In the genomic region with DNA sequence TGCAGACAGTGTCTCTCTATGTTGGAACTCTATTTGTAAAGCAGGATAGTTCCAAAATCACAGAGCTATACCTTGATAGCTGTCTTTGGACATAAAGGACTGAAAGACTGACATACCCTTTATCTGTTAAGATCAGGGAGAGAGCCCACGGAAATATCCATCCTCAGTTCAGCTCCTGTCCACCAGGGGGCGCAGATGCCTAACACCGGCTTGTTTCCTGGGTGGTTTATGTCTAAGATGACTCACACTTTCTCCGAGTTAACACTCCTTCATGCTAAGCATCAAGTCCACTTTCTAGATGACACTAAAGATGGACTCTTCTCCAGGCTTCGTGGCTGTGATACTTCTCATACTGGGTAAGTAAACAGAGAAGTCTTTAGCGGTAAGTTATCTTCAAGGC, we compare ENCODE assay signal across 8 mouse cellular contexts.
A peak's percentile ranks its signal among the peaks of the same experiment; 100 is the strongest.
DNase-seq lines count a peak whose midpoint lies in the region; ATAC-seq and TF ChIP-seq lines count a peak whose summit lies in the region.
"Not testable (repeated sequence)": the region's sequence is repeated elsewhere in the genome, so short reads cannot be mapped to it uniquely, and the experiment has no call there.

No protein-coding gene starts in this region.

- H3K27ac ChIP-seq in ES-Bruce4 (ENCODE audit: insufficient read depth, low read length); embryonic facial prominence, embryonic 14.5 days (replicated peaks; ENCODE audit: low read depth, low read length): not testable (repeated sequence)

- peak; percentile 8 for DNase-seq in brain, adult 2 months (ENCODE audit: low read depth, low spot score)
- peak; percentile 9 for DNase-seq in embryonic facial prominence, embryonic 14.5 days (ENCODE audit: low spot score)
- DNase-seq in heart, postnatal 4 days = peak; percentile 5
- peak; percentile 43 to 52 for DNase-seq in kidney, postnatal 4 days
- DNase-seq in lung, postnatal 25 days (ENCODE audit: low spot score) = peak; percentile 0
- DNase-seq in retina, embryonic 14.5 days (ENCODE audit: low spot score) = peak; percentile 23
- peak; percentile 68 for DNase-seq in thymus, postnatal 14 days

- not testable (repeated sequence) for H3K36me3 ChIP-seq in ES-Bruce4 (ENCODE audit: control insufficient read depth, insufficient read depth, low read length, poor library complexity, severe bottlenecking); embryonic facial prominence, embryonic 14.5 days (ENCODE audit: control insufficient read depth, insufficient read depth, low read length)

- WGBS in embryonic facial prominence, embryonic 14.5 days = 30% methylated on average over 6 of the region's 6 CpGs

- not testable (repeated sequence) for ATAC-seq in embryonic facial prominence, embryonic 14.5 days (ENCODE audit: low read depth)

- H3K4me2 ChIP-seq in embryonic facial prominence, embryonic 14.5 days (ENCODE audit: low read depth, low read length) = not testable (repeated sequence)

- H3K27me3 ChIP-seq in ES-Bruce4 (ENCODE audit: control insufficient read depth, insufficient read depth, low read length, poor library complexity, severe bottlenecking); embryonic facial prominence, embryonic 14.5 days (replicated peaks; ENCODE audit: control insufficient read depth, insufficient read depth, low read length): not testable (repeated sequence)

- TF ChIP-seq POLR2A in ES-Bruce4 (IDR thresholded peaks at IDR 0.05; ENCODE audit: insufficient read depth, low read length) = not testable (repeated sequence)

- peak; percentile 71 for TF ChIP-seq CTCF in ES-Bruce4 (IDR thresholded peaks at IDR 0.05; ENCODE audit: low read depth, low read length)

- not testable (repeated sequence) for H3K4me3 ChIP-seq in ES-Bruce4 (ENCODE audit: low read depth, low read length); embryonic facial prominence, embryonic 14.5 days (ENCODE audit: low read depth, low read length)

- not testable (repeated sequence) for H3K4me1 ChIP-seq in ES-Bruce4 (ENCODE audit: control insufficient read depth, insufficient read depth, low read length); embryonic facial prominence, embryonic 14.5 days (ENCODE audit: control insufficient read depth, insufficient read depth, low read length)

- TF ChIP-seq EP300 in ES-Bruce4 (IDR thresholded peaks at IDR 0.05; ENCODE audit: insufficient read depth, low read depth, low read length) = not testable (repeated sequence)

- not testable (repeated sequence) for H3K9me3 ChIP-seq in ES-Bruce4 (replicated peaks; ENCODE audit: control insufficient read depth, insufficient read depth, low read length, poor library complexity, severe bottlenecking); embryonic facial prominence, embryonic 14.5 days (ENCODE audit: control insufficient read depth, low read length)

- H3K9ac ChIP-seq in ES-Bruce4 (ENCODE audit: low read depth, poor library complexity, severe bottlenecking); embryonic facial prominence, embryonic 14.5 days (ENCODE audit: low read depth, low read length): not testable (repeated sequence)

Comparison
In these comparisons a context has a peak if more than half of its experiments do, and no peak if none do; other contexts are left out.
1. DNase-seq: peak in every context shown above with its lines; median percentile 68 in thymus, postnatal 14 days; 48 in kidney, postnatal 4 days; 23 in retina, embryonic 14.5 days; 9 in embryonic facial prominence, embryonic 14.5 days; 8 in brain, adult 2 months; 5 in heart, postnatal 4 days; 0 in lung, postnatal 25 days.